Mouse (Mus musculus): ENCODE measurements around the gene Nisch.

DNA sequence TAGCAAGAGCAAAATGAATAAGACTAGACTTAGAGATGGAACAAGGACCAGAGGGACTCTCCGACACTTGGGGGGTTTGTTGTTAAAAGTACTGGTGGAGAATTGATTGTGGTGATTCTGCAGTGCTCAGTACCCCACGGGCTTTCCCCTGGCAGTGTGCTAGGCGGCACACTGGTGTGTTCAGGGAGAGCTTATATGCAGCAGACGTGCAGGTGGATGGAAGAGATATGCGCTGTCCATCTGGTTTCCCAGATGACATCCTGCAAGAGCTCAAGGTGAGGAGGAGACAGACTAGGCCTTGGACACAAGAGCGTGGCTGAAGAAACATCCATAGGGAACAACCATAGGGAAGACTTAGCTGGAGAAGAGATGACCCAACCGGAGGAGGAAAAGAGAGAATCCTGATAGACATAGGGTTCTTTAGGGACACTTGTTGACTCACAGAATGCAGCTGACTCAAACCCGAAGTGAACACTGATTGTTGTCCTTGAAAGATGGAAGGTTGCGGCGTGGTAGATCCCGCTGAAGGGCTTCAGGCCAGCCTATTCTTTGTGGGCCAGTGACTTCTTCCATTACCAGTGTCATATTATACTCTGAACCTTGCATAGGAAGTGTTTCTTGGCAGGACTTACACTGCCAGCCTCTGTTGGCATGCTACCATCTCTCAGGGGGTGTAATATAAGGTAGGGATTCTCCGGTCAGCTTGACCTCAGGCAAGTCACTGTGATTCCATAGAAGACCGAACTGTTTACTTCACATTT lies 9.5 kb downstream of the Nisch start:
- TF ChIP-seq CTCF (IDR thresholded peaks at IDR 0.05; ENCODE audit: control insufficient read depth, insufficient read depth, insufficient read length): no peak
- no peak for TF ChIP-seq USF1 (IDR thresholded peaks at IDR 0.05; ENCODE audit: low read depth)
- no peak for TF ChIP-seq MYOG (IDR thresholded peaks at IDR 0.05; ENCODE audit: control insufficient read depth, extremely low read depth, insufficient read length)
- TF ChIP-seq MAX (IDR thresholded peaks at IDR 0.05): no peak
- TF ChIP-seq MYOD1 (IDR thresholded peaks at IDR 0.05; ENCODE audit: control insufficient read depth, insufficient read length, low read depth): no peak
- no peak for TF ChIP-seq CEBPB (IDR thresholded peaks at IDR 0.05; ENCODE audit: low read depth)
- no peak for TF ChIP-seq FOSL1 (IDR thresholded peaks at IDR 0.05; ENCODE audit: insufficient read depth, low read length, poor library complexity, severe bottlenecking)
